Mouse (Mus musculus): ENCODE results near the gene Akain1. TPM values are rescaled to one million over a fixed set of nuclear protein-coding genes. Genes with fewer than 3 reads are reported as not detected.
A peak's percentile ranks its signal among the peaks of the same experiment; 100 is the strongest.

Akain1 gene
- total RNA-seq, 2 experiments from 2014 or later, result not detected

DNA sequence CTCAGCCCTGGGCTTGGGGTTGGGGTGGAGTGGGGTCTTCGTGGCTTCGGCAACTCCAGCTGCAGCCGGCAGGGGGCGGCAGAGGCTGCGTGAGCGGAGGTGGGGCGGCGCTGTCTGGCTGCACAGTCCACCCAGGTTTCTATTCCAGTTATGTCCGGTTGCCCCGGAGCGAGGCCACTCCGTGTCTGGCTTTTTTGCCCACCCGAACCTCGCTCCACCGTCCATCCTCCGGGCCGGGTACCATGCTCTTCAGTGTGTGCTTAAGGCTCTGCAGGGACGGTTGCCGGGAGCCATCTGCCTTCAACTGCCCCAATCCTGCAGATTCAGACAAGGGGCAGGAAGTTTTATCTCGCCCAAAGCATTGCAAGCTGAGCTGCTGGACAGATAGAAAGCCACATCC is 36.3 kb downstream of the Akain1 start:
- intact Hi-C loops (cut with DNase I), result no loop called here
- DNase-seq, result peak; percentile 56 to 66

GRCm38 (mm10) chr17:69477526-69477925 is 38.4 kb downstream of the Akain1 start:
- intact Hi-C loops (cut with DNase I), result no loop called here
- no peak for DNase-seq

DNA sequence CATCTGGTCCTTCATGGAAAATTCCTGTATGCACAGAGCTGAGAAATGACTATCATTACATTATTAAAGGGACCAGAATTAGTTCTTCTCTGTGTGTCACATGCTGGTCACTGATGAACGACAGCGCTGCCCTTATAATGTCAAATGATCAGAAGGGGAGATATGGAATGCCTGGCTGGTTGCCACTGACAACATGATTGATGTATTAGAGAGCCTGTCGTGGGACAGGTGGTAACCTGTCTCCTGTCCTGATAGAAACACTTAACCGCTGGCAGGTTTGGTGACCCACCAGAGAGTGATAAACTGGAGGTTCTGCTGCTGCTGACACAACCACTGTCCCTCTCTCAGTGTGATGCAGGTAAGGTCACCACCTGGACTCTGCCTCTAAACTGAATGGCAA is 40.1 kb downstream of the Akain1 start:
- DNase-seq, result no peak
- intact Hi-C loops (cut with DNase I), result no loop called here

- DNase-seq, result no peak
- intact Hi-C loops (cut with DNase I), result no loop called here
Measured at GRCm38 (mm10) chr17:69487116-69487515, 48.0 kb downstream of the Akain1 start.

DNA sequence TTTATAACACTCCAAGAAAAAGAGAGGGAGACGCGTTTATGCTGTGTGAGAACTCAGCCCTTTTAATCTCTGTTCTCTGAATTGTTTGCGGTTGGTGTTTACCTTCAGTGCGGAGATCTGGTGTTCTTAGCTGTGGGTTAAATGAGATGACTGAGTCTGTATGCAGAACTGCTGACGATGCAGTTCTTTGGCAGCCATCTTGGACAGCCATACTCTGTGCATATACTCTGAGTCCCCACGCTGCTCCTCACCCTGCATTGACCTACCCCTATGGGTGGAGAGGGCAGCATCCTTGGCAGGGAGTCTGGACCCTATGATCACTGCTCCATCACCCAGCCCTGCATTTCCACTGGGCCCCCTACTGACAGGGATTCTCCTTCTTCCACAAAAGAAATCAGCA is 48.8 kb downstream of the Akain1 start:
- no peak for DNase-seq
- intact Hi-C loops (cut with DNase I), result no loop called here

- DNase-seq, result no peak
- intact Hi-C loops (cut with DNase I), result no loop called here
Measured at GRCm38 (mm10) chr17:69488826-69489225, 49.7 kb downstream of the Akain1 start.

- intact Hi-C loops (cut with DNase I), result no loop called here
- DNase-seq, result no peak
Measured at GRCm38 (mm10) chr17:69492368-69492767, 53.2 kb downstream of the Akain1 start.

DNA sequence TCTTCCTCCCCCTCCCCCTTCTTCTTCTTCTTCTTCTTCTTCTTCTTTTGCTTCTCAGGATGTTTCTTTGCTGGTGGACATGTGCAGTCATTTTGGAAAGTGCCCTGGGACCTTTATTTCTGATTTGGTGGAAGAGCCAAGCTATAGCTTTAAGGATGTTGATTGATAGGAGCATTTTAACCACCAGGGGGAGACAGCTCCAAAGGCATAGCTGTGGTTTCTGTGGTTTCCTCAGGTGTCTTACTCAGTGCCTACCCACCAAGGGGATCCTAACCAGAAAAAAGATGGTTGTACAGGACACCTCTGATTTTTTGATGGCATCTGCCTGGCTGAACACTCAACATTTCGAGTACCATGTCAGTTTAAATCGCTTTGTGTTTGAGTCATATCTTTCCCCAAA is 56.4 kb downstream of the Akain1 start:
- DNase-seq, result no peak
- intact Hi-C loops (cut with DNase I), result no loop called here

DNA sequence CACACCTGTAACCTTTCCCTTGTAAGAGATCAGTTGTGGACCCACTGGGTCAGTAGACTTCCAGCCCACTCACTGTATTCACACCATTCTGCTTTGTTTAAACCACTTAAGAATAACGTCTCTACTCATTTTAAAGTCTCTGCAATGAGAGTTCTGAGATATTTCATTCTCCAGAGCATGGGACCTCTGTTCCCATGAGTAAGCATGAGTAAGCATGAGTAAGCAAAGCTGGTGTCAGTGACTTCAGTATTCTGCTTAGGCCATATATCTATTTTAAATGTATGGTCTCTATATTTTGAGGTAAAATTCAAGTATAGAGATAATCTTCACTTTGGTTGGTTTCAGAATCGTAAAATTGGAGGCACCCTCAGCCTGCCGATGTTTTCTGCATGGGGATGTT is 57.0 kb downstream of the Akain1 start:
- DNase-seq, result no peak
- intact Hi-C loops (cut with DNase I), result no loop called here

DNA sequence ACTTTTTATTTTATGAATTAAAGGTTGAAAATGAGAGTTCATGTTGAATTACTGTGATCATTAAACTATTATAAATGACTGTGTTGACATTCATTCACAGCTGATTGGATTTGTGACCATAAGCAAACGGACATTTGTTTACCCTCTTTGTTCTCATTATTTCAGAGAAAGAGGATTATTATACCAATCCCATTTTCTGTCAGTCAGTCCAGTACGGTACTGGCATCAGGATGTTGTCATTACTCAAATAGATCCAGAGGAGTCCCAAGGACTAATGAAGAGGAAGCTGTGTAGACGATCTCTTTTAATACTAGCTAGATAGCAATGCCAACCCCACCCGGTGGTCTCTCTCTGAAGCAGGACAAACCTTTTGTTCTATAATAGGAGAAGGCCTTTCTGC is 58.2 kb downstream of the Akain1 start:
- intact Hi-C loops (cut with DNase I), result no loop called here
- no peak for DNase-seq

GRCm38 (mm10) chr17:69498913-69499312 is 59.8 kb downstream of the Akain1 start:
- intact Hi-C loops (cut with DNase I), result no loop called here
- DNase-seq, result no peak

DNA sequence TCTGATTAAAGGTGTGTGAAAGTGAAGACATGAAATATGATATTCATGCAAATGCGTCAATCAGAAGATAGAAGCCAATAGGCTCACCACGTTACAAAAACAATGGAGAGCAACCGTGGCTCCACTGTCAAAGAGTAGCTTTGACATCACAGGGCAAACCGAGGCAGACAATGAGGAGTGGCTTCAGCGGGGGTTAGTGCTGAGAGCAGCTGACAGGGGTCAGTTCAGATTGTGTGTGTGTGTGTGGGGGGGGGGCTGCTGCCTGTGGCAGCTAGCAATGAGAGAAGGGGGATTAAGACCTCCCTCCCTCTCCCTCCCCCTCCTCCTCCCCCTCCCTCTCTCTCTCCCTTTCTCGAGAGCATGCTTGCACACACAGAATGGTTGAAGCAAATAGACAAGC is 60.3 kb downstream of the Akain1 start:
- DNase-seq, result no peak
- intact Hi-C loops (cut with DNase I), result no loop called here

GRCm38 (mm10) chr17:69506070-69506469 is 66.9 kb downstream of the Akain1 start:
- no peak for DNase-seq
- intact Hi-C loops (cut with DNase I), result no loop called here

DNA sequence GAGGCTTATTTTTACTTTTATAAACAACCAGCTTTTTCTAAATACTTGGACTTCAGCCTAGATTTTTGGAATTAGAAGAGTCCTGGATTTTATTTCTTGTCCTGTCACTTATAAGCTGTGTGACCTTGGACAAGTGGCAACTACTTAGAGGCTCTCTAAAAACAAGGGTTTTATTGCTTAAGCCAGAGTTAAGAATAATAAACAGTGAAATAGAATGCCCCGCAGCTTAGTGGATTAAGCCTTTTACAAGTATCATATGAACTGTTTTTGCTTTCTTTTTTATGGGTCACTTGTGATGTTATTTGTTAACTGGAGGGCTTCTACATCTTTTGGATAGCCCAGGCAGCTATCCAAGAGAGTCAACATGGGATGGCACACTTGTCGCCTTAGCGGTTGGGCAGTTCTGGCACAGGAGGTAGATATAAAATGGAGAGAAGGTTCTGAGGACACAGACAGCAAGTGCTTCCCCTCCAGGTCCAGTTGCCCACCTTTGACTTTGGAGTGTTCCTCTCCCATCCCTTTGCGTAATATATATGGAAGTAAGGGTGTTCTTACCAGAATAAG is 77.3 kb downstream of the Akain1 start:
- intact Hi-C loops (cut with DNase I), result no loop called here
- DNase-seq, result no peak

- intact Hi-C loops (cut with DNase I), result no loop called here
Measured at GRCm38 (mm10) chr17:69531472-69531871, 92.3 kb downstream of the Akain1 start.

More at GRCm38 (mm10) chr17:69531472-69531871, 92.3 kb downstream of the Akain1 start:
- DNase-seq, result no peak

Other genes with a start within 250 kb of the Akain1 start
- 10 to 100 TPM; 11.8 to 11.9 TPM for gene Zbtb14, start 56.3 kb upstream of the Akain1 start, total RNA-seq (2021)